Mouse (Mus musculus): ENCODE data around the gene Dpp6.

Dpp6 gene

DNA sequence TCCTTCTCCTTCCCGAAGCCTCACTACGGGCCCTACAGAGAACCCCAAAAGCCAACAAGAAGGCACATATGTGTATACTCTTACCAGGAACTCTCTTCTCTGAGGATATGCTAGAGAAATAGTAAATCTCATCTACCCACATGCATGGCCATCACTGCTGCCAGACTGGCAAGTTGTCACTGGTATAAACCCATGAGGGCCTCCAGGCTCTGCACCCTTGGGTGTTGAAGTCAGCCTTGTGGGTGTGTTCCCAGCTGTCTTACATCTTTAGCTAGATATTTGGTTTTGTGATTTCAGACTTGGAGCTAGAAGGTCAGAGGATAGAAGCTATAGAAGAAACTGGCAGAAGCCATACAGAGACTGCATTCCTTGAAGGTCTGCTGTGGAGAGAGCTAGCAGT lies 842.0 kb downstream of the Dpp6 start:
- no peak for DNase-seq (ENCODE audit: low read depth, low spot score)

- no peak for DNase-seq (ENCODE audit: low read depth, low spot score)
Observed at GRCm38 (mm10) chr5:27659781-27660180, 842.8 kb downstream of the Dpp6 start.

GRCm38 (mm10) chr5:27664111-27664510 lies 847.1 kb downstream of the Dpp6 start:
- no peak for DNase-seq (ENCODE audit: low read depth, low spot score)

GRCm38 (mm10) chr5:27671487-27671886 lies 854.5 kb downstream of the Dpp6 start:
- no peak for DNase-seq (ENCODE audit: low read depth, low spot score)

GRCm38 (mm10) chr5:27677247-27677666 lies 860.3 kb downstream of the Dpp6 start:
- peak; percentile 77 for DNase-seq (ENCODE audit: low read depth, low spot score)

- DNase-seq (ENCODE audit: low read depth, low spot score) = no peak
Observed at GRCm38 (mm10) chr5:27679151-27679550, 862.1 kb downstream of the Dpp6 start.

GRCm38 (mm10) chr5:27680476-27680875 lies 863.5 kb downstream of the Dpp6 start:
- peak; percentile 67 for DNase-seq (ENCODE audit: low read depth, low spot score)

DNA sequence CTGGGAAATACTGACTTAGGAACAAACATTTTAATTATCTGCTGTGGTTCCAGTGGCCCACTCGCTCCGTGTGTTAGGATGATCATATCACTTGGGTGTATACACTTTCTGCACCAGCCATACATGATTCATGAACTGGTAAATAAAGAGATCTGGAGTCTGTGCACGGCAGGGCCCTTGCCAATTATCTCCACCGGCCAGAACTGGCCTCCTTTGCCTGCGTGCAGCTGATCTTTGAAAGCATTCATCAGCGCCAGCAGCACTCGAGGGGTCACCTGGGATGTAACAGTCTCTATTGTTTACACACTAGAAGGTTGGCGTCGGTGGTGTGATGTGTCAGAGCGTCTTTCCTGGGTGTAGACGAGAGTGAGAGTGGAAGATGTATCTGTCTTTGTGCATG lies 868.2 kb downstream of the Dpp6 start:
- no peak for DNase-seq (ENCODE audit: low read depth, low spot score)

DNA sequence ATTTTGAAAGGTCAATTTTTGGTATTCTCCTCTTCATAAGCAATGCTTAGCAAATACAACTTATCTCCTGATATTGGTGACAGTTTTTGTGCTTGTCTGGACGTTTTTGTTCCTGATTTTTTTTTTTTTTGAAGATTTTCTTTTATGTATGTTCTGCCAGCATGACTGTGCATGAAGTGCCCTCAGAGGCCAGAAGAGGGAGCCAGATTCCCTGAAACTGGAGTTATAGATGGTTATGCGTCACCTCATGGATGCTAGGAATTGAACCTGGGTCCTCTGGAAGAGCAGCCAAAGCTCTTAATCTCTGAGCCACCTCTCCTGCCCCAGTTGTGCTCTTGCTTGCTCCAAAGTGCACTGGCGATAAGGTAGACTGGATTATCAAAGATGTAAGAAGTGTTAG lies 868.9 kb downstream of the Dpp6 start:
- peak; percentile 44 for DNase-seq (ENCODE audit: low read depth, low spot score)

DNA sequence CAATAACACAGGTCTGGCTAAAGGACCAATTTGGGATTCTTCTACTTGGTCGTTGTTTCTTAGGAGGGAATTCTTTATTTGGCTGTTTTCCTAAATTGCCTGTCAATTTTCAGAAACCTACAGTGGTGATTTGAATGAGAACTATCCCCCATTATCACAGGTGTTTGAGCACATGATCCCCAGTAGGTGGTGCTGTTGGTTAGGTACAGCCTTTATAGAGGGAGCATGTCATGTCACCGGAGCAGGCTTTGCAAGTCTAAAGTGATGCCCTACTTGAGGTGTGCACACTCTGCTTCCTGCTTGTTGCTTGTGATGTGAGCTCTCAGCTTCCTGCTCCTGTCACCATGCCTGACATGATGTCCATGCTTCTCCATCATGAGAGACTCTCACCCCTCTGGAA lies 870.3 kb downstream of the Dpp6 start:
- DNase-seq (ENCODE audit: low read depth, low spot score) = peak; percentile 73

- DNase-seq (ENCODE audit: low read depth, low spot score) = no peak
Observed at GRCm38 (mm10) chr5:27702482-27702881, 885.5 kb downstream of the Dpp6 start.

DNA sequence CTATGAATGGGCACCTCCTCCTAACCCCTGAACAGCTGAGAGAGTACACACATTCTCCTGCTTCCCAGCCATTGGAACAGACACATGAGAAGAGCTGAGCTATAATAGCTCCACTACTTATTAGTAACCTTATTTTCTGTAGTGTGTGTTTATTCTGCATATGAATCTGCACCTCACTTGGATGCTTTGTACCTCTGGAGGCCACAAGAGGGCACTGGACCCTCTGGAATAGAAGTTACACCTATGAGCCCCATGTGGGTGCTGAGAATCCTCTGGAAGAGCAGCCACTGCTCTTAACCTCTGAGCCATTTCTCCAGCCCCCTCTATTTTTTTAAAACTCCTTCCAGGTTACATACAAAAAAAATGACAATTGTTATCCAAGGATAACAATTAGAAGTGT lies 888.0 kb downstream of the Dpp6 start:
- no peak for DNase-seq (ENCODE audit: low read depth, low spot score)

DNA sequence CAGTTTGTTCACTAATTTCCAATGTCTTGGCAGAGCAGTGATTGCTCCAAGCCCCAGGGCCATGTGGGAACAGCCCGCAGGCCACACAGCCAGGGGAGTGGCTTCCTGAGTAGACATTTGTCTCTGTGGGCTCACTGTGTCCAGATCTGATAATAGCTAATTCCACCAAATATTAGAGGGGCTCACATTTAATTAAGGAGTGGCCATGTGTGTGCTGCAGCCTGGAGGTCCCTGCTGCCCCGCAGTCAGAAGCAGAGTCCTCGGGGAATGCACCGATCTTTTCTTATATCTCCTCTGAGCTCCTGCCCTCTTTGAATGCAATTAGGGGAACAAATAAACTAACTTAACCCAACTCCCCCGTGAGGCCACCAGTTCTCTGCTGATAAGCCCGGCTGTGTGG lies 889.5 kb downstream of the Dpp6 start:
- DNase-seq (ENCODE audit: low read depth, low spot score) = no peak

DNA sequence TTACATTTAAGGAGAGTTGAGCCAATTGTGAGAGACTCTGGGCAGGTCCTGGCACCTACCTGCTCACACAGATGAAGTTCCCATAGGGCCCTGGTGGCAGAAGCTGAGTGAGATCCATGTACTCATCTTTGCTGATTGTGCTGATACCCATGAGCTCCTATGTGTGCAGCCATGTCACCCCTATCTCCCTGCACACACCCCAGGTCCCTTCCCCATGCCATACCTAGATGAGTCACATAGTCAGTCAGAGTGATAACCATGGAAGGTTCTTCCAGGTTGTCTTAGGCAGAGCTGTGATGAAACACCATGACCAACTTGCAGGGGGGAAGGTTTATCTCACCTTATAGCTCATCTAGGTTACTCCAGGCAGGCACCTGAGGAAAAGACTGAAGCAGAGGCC lies 890.3 kb downstream of the Dpp6 start:
- DNase-seq (ENCODE audit: low read depth, low spot score) = no peak

GRCm38 (mm10) chr5:27708209-27708608 lies 891.2 kb downstream of the Dpp6 start:
- peak; percentile 79 for DNase-seq (ENCODE audit: low read depth, low spot score)

DNA sequence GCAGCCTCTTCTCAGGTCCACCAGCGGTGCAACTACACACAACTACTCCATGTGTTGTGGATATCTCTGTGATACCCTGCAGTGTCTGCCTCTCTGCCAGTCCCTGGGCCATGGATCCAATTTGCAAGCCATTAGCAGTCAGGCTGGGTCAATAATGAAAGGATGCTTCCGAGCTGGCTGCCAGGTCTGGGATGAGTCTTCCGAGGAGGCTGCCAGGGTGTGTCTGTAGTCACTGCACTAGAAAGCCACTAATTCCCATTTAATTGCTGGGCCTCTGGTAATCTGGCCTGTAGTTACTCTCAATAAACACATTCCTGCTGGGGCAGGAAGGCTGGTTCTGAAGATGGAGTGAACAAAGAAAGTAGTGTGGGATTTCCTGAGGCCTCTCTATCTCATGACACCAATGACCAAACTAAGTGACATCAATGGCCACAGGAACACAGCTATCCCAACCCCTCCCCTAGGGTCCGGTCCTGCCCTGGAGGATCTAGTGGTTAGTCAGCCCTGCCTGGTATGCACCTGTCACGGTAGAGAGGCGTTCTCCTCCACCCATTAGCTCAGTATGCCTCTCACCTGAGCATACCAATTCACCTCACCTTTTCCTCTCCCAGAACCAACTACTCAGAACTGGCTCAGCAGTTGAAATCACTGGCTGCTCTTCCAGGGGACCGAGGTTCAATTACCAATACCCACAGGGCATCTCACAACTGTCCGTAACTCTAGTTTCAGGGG lies 894.6 kb downstream of the Dpp6 start:
- DNase-seq (ENCODE audit: low read depth, low spot score) = peak; percentile 9

GRCm38 (mm10) chr5:27714356-27714755 lies 897.4 kb downstream of the Dpp6 start:
- DNase-seq (ENCODE audit: low read depth, low spot score) = no peak

GRCm38 (mm10) chr5:27716026-27716425 lies 899.0 kb downstream of the Dpp6 start:
- no peak for DNase-seq (ENCODE audit: low read depth, low spot score)

- no peak for DNase-seq (ENCODE audit: low read depth, low spot score)
Observed at GRCm38 (mm10) chr5:27717301-27717700, 900.3 kb downstream of the Dpp6 start.

- DNase-seq (ENCODE audit: low read depth, low spot score) = no peak
Observed at GRCm38 (mm10) chr5:27719311-27719710, 902.3 kb downstream of the Dpp6 start.

- DNase-seq (ENCODE audit: low read depth, low spot score) = peak; percentile 15
Observed at GRCm38 (mm10) chr5:27724460-27724859, 907.5 kb downstream of the Dpp6 start.

- DNase-seq (ENCODE audit: low read depth, low spot score) = no peak
Observed at GRCm38 (mm10) chr5:27730666-27731065, 913.7 kb downstream of the Dpp6 start.

GRCm38 (mm10) chr5:27731392-27731791 lies 914.4 kb downstream of the Dpp6 start:
- no peak for DNase-seq (ENCODE audit: low read depth, low spot score)

Data from ZHBTc4 (cell line).